Mouse (Mus musculus): ENCODE measurements around the gene Cemip.
"Not testable (repeated sequence)": the region's sequence is repeated elsewhere in the genome, so short reads cannot be mapped to it uniquely, and the experiment has no call there.

The Cemip gene

DNA sequence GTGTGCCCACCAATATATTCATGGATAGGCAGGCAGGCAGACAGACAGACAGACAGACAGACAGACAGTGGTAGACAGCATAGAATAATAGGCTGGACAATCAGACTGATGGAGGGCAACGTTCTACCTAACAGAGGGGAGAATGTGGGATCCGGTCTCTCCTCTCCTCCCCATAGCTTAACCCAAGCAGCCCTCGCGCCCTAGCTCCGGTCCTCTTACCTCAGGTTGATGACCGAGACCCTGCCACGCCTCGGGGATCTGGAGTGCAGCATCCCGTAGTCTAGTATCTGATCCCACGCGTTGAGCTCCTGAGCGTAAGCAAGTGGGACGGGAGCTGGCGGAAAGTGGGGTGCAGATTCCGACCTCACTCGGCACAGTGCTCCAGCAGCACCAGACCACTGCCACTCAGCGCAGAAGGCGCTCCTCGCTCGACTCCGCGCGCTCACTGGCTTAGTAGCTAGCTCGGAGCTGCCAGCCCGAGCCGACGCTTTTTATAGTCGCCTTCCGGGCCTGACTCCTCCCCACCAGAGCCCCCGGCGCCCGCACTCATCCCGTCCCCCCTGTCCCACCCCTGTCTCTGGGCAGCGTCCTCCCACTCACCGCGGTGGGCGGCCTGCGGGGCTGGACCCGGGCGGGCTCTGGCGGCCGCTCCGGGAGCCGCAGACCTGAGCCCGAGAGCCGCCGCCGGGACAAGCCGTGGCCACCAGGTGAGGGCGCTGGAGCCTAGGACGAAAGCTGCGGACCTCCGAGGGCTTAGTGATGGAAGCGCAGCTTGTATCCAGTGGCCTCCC, at the start of gene Cemip:
Cemip (minus strand) TSS at position 464 of the 791 bp plus-strand sequence.
- DNase-seq (ENCODE audit: extremely low read depth, low read depth), result no peak

DNA sequence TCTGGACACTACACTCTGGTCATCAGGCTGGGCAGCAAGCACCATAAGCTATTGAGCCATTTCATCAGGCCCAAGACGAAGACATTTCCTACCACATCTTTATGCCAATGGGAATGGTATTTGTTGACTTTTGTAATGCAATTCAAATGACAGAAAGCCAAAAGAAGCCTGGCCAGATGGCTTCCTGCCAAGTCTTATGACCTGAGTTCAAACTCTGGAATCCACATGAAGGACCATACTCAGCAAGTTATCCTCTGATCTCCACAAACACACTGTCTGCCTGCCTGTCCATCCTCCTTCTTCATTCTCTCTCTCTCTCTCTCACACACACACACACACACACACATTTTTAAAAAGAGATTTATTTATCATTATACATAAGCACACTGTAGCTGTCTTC, 46.4 kb upstream of the Cemip start:
- DNase-seq (ENCODE audit: extremely low read depth, low read depth), result no peak

DNA sequence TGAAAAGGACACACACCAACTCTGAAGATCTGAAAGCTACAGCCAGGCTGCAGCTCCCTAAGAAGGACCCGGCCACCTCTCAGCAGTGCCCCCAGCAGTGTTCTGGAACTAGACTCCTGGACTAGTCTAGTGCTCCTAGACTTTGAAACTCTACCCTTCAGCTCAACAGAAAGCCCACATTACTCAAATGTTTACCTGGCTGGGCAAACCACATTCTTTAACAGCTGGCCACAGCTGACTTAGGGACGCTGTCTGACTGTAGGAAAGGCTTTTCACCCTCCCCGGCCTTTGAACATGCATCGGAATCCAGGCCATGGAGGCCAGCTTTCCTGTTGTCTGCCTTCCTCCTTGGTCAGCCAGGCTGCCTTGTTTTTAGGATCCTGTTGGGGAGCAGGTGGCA, 45.4 kb upstream of the Cemip start:
- no peak for DNase-seq (ENCODE audit: extremely low read depth, low read depth)

DNA sequence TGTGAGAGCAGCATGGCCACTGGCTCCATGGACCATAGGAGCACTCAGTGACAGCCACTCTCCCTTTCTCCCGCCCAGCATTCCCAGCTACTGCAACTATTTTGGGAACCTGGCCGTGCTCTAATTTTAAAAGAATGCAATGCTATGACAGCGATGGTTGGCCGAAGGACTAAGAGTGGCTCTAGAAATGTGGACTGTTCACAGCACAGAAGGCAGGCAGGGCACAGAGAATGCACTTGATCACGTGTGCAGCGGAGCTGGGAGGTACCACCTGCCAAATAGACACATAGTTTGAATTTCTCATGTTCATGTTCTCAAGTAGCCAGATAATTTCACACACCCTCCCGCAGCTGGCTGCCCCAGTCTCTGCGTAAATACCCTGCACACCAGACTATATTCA, 42.4 kb upstream of the Cemip start:
- DNase-seq (ENCODE audit: extremely low read depth, low read depth), result no peak

DNA sequence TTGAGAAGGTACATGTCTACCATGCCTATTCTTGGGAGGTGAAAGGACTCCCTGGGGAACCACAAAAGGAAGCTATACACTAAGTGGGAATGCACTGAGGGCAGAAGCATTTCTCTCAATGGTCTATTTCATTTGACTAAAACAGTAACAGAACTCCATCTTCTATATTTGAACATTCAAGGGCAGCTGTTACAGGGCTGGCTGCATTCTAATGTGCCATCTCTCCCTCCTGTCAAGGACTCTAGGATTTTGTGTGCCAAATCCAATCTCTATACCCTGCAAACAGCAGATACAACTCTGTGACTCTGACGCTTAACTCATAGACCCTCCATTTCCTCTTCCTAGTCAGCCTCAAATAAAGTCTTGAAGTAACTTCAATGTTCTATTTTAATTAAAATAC, 39.4 kb upstream of the Cemip start:
- DNase-seq (ENCODE audit: extremely low read depth, low read depth), result no peak

DNA sequence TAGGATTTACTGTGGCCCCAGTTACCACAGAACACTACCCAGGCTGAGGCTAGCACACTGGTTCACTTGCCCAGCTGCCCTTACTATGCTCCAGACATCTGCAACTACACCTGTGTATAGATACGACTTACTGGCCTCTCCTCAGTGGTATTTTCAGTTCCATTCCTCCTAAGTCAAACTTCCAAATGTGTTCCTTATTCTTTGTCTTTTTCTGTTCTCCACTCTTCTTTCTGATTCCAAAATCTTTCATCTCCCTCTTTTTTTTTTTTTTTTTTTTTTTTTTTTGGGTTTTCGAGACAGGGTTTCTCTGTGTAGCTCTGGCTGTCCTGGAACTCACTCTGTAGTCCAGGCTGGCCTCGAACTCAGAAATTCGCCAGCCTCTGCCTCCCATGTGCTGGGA, 37.3 kb upstream of the Cemip start:
- DNase-seq (ENCODE audit: extremely low read depth, low read depth), result not testable (repeated sequence)

DNA sequence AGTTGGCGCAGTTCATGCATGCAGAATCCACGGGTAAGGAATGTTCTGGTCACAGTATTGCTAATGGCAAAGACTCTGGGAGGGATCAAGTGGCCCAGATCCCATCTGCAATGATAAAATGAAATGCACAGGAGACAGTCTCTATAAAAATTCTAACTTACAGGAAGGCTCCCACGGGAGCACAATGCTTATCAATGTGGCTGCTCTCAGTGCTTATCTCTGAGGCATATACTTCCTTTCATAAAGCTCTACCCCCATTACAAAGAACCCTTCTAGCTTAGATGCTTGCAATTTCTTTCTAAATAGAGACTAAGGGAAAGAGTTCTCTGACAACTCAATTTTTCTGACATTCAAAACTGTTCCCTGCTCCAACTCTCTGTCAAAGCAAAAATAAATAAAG, 35.5 kb upstream of the Cemip start:
- peak; percentile 13 for DNase-seq (ENCODE audit: extremely low read depth, low read depth)

DNA sequence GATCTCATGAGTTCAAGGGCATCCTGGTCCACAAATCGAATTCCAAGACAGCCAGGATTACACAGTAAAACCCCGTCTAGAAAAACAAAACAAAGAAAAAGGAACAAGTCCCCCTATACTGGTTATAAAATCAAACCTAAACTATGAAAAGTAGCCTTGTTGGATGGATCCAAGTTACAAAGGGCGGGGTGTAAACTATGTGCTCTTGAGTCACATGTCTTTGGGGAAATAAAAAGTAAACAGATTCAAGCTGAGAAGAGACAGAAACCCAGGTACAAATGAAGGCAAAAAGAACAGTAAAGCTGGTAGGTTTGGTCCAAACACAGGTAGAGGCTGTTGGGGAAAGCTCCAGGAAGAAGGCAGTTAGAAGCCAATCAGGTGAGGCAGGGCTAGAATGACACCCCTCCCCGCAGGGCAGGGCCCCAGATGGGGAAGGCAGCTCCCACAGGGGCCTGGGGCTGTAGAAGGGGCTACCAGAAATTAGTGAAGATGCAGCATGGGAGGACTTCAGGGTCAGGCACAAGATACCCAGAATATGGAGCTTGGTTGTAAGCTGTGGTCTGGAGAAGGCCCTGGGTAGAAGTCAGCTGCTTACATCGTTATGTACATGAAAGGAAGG, 33.9 kb upstream of the Cemip start:
- DNase-seq (ENCODE audit: extremely low read depth, low read depth), result no peak

DNA sequence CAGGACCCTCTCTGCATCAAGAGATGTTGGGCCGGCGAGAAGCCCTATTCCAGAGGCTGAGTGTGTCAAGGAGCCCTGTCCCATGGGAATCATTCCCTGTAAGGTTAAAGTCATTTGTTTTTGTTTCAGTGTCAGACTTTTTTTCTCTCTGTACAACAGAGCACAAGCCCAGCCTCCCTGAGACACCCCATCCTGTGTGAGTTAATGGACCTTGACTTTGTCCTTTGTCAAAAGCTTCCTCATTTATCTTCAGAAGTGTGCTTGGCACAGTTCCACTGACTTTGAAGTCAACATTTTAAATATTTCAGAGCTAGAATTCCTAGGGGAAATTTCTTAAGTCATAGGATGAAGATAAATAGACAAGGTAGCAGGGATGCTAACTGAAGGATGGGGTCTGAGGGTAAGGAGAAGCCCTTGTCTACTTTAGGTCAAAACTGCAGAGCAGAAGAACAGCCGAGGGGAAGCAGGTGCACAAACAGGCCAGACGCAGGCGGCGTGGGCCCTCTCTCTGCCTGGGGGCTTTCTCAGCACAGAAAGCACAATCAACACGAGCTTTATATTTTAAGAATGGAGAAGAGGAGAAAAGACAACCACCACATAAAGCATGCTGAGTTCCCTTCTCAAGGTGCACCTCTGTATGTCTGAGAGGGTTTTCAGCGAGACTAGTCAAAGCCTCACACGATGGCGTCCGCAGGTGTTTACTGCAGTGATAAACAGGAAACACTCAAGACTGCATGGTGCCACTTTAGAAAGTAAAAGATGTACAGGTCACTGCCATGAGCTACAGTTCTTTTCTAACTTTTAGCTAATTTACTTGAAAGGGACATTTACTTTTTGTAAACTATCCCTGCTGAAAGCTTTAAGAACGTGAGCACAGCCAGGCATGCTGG, 33.2 kb upstream of the Cemip start:
- peak; percentile 28 for DNase-seq (ENCODE audit: extremely low read depth, low read depth)

DNA sequence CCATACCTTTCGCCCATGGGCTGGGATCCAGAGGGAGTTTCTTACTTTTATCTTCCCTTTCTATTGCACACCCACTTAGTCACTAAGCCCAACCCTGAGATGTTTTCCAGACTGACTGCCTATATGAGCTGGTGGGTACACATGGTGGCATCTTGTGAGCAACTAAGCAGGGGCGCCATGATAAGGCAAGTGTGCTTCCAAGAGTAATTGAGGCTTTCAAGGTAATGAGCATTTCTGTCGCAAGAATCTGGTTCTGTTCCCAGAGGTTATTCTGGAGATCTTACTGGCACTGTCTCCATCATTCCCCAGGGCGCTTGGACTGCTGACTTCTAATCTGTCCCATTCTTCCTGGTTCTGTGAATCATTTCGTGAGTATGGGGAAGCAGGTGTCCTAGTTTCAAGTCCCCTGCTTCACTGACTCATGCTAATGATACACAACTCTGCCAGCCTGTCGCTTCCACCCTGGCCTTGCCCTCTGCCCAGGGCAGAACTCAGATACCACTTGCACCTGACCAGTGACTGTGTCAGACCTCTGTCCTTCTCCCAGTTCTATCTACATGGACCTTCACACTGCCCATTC, 31.3 kb upstream of the Cemip start:
- no peak for DNase-seq (ENCODE audit: extremely low read depth, low read depth)

DNA sequence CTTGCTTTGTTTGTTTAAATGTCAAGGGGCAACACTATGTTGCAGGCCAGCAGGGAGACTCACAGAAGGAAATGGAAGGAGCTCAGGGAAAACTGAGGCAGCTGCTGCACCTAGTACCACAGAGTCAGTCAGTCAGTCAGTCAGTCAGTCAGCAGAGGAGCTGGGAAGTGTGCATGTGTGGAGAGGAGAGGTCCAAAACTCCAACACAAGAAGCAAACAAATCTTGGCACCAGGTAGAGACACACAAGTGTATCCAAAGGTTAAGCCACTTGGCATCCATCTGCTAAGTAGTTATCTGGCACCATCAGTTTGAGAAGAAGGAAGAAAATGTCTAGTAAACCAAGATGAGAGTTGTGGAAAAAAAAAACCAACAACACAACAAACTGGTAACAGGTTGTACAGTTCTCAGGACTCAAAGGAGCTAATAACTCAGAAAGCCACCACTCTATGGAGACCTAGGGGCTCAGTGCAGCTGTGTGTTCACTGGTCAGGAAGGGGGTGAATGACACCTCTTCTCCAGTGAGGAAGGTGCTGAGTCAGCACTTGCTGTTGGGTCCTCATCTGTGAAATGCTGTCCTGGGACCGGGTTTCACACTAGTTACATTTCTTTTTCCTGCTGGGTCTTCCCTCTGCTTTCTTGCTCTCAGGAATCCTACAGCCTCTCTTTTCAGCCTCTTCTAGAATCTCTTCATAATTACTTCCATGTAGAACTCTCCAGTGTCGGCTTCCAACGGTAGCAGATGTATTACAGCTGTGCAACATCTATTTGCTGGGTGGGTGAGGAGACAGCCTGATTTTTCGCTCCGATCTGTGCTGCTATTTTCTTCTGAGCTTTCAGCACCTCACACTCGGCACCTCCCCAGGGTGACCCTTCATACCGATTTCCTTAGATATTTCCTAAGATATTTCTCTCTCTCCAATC, 30.6 kb upstream of the Cemip start:
- DNase-seq (ENCODE audit: extremely low read depth, low read depth), result no peak

DNA sequence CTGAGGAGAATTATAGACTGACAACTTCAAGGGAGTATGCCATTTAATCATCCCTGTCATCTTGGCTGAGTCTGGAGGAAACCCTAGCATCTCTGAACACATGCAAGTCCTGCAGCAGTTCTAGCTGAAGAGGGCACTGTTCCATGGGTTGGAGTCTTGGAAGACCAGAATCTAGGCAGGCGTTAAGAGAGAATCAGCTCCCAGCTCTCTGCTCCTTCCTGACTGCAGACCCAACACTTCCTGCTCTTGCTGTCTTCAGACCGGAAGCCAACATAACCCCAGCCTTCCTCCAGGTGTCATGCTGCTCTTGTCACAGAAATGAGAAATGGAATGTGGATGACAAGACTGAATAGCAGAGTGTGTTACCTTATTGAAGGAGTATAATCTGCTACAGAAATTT, 29.1 kb upstream of the Cemip start:
- DNase-seq (ENCODE audit: extremely low read depth, low read depth), result no peak

DNA sequence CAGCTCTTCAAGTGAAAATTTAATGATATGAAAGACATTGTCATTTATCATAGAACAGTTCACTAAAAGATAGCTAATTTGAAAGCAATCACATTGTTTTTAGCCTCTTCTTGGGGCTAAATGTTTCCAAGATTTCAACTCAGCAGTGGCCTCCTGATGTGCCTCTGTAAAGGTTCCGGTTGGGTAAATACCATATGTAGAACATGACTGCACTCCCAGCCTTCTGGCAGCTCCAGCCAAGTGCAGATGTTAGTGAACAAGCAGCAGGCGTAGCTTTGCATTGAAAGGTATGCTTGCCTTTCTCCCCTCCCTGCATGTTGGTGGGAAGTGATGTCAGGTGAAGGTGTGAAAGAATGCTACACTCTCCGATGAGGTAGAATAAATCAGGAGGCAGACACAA, 28.5 kb upstream of the Cemip start:
- no peak for DNase-seq (ENCODE audit: extremely low read depth, low read depth)

DNA sequence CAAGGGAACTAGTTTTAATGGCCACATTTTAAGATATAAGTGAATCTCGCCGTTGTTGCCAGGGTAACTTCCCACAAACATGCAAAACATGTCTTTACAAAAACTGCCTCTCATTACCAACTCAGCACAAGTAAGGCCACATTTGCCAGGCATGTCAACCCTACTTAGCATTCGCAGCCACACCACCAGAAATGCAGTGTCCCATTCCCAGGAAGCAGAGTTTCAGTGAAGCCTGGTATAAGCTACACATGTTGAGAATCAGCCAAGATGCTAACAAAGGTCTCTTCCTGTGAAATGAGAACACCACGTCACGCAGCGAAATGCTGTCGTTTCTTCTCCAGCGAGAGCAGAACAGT, 26.7 kb upstream of the Cemip start:
- no peak for DNase-seq (ENCODE audit: extremely low read depth, low read depth)

DNA sequence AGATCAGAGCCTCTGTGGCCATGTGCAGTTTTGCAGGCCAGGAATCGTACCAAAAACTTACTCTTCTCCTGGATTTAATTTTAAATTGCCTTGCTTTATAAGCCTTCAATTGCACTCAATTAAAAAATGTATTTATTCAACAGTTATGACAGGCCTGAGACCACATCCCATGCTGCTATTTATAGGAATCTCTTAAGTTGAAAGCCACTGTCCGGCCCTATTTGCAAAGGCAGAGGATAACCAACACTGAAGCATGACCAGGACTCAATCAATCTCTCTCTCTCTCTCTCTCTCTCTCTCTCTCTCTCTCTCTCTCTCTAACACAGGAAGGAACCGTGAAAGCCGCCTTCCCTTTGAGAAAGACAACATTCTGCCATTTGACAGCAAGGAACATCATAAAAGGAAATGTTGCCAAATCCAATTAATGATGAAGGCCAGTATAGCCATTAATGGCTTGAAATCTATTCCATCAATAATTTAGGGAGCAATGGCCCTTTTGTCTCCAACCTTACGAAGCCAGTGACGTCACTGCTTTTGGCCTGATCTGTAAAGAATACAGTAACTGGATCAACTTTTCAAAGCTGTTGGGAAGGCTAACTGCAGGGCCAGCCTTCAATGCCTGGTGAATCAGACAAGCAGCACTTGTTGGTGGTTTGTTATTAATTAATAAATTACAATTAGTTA, 26.2 kb upstream of the Cemip start:
- DNase-seq (ENCODE audit: extremely low read depth, low read depth), result no peak

DNA sequence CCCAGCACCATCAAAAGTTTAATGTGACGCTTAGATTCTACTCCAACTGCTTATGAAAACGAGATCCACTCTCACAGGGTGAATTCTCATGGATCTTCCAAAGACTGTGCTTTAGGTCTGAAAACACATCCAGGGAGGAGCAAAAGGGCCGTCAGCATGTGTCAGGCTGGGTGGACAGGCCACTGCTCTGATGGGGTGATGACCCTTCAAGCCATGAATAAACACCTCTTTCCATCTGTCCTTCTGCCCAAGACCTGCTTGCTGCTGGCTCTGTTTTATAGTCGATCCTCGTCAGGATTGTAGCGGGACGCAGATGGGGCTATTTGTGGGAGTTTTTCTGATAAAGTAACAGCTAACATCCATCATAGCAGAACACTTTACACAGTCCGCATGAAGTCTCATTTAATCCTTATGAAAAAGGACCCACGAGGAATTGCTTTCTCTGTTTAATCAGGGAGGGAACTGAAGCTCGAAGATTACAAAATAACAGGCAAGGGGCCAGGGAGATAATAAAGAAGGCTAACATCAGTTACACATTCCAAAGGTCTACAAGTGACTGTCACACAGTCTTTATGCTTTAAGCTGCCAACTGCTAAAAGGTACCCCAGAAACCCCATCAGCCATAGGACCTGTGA, 25.5 kb upstream of the Cemip start:
- DNase-seq (ENCODE audit: extremely low read depth, low read depth), result no peak

DNA sequence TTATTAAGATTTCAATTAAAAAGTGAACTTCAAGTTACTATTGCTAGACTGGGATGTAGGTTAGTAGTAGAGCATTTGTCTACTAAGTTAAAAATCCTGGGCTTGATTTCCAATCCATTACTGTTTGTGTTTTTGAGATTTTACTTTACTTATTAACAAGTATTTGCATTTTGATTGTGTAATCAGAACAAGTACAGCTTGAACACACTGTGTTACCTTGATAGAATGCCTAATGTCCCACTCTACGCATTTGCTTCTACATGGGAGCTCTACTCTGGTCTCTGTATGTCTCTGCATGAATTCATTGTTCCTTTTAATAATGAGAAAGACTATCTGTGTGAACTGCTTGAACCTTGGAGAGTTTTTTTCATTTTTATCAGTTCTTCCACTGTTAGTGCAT, 20.6 kb upstream of the Cemip start:
- no peak for DNase-seq (ENCODE audit: extremely low read depth, low read depth)

DNA sequence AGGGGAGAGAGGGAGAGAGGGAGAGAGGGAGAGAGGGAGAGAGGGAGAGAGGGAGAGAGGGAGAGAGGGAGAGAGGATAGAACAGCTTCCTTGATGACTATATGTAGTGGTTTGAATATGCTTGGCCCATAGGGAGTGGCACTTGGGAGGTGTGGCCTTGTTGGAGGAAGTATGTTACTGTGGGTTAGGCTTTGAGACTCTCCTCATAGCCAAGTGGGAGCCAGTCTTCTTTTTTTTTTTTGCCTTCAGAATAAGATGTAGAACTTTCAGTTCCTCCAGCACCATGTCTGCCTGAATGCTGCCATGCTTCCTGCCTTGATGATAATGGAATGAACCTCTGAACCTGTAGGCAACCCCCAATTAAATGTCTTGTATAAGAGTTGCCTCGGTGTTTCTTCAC, 16.3 kb upstream of the Cemip start:
- peak; percentile 42 for DNase-seq (ENCODE audit: extremely low read depth, low read depth)

DNA sequence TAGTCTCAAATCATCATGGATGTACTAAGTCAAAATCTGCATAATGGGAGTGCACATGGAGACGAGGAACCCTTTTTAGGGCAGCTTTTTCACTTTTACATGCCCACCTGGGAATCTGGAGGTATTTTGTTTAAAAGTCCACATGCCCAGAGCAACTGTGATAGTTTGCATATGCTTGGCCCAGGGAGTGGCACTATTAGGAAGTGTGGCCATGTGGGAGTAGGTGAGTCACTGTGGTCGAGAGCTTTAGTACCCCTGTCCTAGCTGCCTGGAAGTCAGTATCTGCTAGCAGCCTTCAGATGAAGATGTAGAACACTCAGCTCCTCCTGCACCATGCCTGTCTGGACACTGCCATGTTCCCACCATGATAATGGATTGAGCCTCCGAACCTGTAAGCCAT, 14.4 kb upstream of the Cemip start:
- no peak for DNase-seq (ENCODE audit: extremely low read depth, low read depth)

DNA sequence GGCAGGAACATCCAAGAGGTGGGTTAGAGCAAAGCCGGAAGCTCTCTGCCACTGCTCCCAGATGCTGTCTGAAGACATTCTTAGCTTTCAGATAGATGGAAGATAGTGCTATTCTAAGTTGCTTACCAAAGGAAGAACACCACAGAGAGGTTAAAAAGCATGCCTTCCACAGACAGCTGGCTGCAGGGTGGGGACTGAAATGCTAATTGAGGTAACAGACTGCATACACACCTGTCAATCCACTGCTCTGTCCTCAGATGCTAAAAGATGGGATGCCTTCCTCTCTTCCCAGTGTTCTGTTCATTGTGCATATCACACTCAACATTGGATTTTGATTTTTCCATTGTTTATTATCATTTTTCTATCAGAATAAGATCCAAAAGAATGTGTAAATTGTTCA, 11.8 kb upstream of the Cemip start:
- DNase-seq (ENCODE audit: extremely low read depth, low read depth), result no peak

All from MEL-GATA-1-ER (cell line).